Mouse (Mus musculus): ENCODE results near the gene Pigk. TPM values are rescaled to one million over a fixed set of nuclear protein-coding genes. Genes with fewer than 3 reads are reported as not detected.

The Pigk gene
- polyA plus RNA-seq, 1 experiment, result 4.4 TPM

GRCm38 (mm10) chr3:152949233-152949777 lies 235.4 kb downstream of the Pigk start:
- TF ChIP-seq GATA1 (IDR thresholded peaks at IDR 0.05; ENCODE audit: low read length), result no peak

DNA sequence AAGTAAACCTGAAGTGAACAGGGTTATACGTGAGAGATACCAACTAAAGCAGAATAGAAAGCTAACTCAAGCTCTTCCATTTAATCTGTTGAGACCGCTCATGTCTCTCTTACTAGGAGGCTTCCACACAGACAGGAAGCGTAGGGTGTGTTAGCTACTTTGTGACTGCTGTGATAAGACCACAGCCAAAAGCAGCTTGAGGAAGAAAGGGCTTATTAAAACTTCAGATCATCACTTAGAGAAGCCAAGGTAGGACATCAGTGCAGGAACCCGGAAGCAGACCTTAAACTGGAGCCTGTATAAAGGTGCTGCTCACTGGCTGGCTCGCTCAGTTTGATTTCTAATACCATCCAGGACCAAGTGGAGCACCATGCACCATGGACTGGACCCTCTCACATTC lies 236.4 kb downstream of the Pigk start:
- no peak for TF ChIP-seq GATA1 (IDR thresholded peaks at IDR 0.05; ENCODE audit: low read length)

GRCm38 (mm10) chr3:152950914-152951313 lies 237.0 kb downstream of the Pigk start:
- no peak for TF ChIP-seq GATA1 (IDR thresholded peaks at IDR 0.05; ENCODE audit: low read length)

- no peak for TF ChIP-seq GATA1 (IDR thresholded peaks at IDR 0.05; ENCODE audit: low read length)
Measured at GRCm38 (mm10) chr3:152951634-152952545, 238.0 kb downstream of the Pigk start.

GRCm38 (mm10) chr3:152956038-152956437 lies 242.1 kb downstream of the Pigk start:
- TF ChIP-seq GATA1 (IDR thresholded peaks at IDR 0.05; ENCODE audit: low read length), result no peak

DNA sequence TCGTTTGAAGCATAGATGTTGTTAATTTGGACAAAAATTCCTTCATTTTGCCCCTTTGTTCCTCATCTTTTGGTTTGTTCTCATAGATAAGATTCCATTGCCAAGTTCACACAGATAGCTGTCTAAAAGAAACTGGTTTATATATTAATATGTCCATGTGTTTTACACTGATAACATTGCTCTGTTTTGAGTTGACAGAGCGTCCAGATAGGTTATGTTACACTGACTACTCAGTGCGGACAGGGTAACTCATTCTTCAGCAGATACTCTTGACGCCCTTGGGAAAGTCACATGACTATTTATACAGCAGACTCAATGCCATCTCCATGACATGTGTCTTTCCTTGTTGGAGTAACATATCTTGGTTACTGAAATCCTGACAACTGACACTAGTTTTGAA lies 242.9 kb downstream of the Pigk start:
- no peak for TF ChIP-seq GATA1 (IDR thresholded peaks at IDR 0.05; ENCODE audit: low read length)

DNA sequence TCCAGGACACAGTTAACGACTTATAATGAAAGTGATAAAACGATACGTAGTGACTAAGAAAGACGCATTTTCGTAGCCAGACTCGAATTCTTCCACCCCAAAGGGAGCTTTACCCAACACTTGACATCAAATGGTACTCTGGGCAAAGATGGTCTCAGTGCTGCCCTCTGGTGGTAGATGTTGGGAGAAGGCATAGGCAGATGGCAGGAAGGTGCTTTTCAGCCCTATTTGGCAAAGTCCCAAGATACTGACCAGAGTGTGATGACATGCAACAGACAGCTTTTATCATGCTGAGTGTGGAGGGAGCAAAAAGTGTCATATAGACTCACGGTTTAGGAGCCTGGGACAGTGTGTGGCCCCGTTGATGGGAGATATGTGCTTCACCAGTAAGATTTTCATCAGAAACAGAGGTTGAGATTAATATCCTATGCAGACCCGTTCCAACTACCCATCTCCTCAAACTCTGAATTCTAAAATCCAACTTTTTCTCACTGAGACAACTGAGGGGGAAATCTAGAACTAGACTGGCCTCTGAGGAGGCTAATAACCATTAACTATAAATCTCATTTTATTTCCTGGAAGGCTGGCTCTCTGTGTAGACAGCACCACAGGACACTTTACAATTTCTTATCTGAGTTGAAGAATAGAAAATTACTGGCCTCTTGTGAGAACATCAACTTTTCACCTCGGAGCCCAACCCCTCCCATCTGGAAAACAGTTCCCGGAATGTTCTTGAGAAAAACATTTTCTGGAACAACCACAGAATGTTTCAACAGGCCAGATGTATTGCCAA lies 244.7 kb downstream of the Pigk start:
- no peak for TF ChIP-seq GATA1 (IDR thresholded peaks at IDR 0.05; ENCODE audit: low read length)

DNA sequence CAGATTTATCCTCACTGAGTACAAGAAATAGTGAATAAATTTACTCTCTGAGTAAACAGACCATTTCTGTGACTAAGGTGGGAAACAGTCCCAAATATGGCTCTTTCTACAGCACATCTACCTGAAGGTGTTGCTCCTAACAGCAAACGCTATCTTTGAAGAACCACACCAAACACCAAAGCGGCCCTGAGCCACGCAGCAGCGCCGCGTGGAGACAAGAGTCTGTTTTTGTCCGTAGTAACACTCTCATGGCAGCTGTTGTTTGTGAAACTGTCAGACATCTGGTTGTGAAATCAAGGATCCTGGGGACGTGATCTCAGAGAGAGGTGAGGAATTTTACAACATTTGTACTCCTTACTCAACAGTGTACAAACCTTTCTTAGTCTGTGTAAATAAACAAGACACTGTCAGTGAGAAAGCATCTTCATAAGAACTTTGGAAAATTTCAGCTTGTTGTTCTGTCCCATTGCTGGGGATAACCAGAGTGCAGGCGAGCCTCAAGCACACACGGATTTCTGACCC lies 248.0 kb downstream of the Pigk start:
- TF ChIP-seq GATA1 (IDR thresholded peaks at IDR 0.05; ENCODE audit: low read length), result no peak

- no peak for TF ChIP-seq GATA1 (IDR thresholded peaks at IDR 0.05; ENCODE audit: low read length)
Measured at GRCm38 (mm10) chr3:152969774-152970347, 256.0 kb downstream of the Pigk start.

GRCm38 (mm10) chr3:152971373-152971772 lies 257.5 kb downstream of the Pigk start:
- TF ChIP-seq GATA1 (IDR thresholded peaks at IDR 0.05; ENCODE audit: low read length), result no peak

DNA sequence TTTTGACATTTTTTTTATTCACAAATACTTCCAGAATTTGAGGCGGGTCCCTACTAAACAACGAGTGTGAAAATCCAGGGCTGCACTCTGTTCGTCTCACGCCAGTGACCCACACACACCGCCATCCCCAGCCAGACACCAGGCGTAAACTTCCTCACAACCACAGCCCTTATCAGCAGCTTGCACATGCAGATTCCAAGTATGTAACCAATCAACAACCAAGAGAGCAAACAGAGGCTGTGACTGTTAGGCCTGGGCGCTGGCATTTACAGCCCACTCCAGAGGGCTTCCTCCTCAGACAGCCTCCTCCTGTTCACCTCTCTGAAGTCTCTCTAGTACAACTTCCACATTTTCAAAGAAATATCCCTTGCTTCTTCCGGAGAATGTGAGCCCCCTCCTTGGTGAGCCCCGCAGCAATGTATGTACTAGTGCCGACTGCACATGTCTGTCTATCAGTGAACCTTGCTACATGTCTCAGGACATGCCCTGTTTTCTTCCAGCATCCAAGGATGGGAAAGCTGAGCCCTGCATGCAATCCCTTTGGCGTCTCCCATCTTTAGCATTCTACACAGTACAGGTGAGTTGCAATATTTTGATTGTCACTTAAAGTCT lies 265.7 kb downstream of the Pigk start:
- no peak for TF ChIP-seq GATA1 (IDR thresholded peaks at IDR 0.05; ENCODE audit: low read length)

GRCm38 (mm10) chr3:152980431-152980830 lies 266.5 kb downstream of the Pigk start:
- no peak for TF ChIP-seq GATA1 (IDR thresholded peaks at IDR 0.05; ENCODE audit: low read length)

GRCm38 (mm10) chr3:152980978-152981974 lies 267.4 kb downstream of the Pigk start:
- no peak for TF ChIP-seq GATA1 (IDR thresholded peaks at IDR 0.05; ENCODE audit: low read length)

DNA sequence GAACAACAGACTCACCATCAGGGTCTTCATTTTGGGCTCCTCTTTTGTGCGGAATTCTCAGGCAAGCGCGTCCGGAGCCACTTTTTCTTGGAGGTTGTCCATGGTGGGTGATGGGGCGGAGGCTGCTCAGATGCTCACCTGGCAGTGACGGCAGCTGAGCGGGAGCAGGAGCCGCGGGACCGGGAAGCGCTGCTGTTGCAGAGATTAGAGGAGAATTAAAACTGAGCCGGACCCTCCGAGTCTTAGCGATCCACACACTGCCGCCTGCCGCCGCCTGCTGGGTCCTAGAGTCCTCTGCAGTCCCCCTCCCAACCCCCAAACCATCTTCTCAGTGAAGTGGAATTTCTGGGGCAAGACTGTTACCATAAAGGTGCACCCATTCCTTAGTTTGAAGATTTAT lies 268.1 kb downstream of the Pigk start, which contains the start of gene St6galnac5:
TSS of gene St6galnac5 (minus strand) at position 259 of the 400 bp plus-strand sequence.
- TF ChIP-seq GATA1 (IDR thresholded peaks at IDR 0.05; ENCODE audit: low read length), result no peak

Measured in G1E-ER4 (cell line).